Mouse (Mus musculus) stomach, postnatal 0 days (tissue): ENCODE data around the gene Aldh1a2. TPM values are rescaled to one million over a fixed set of nuclear protein-coding genes. Genes with fewer than 3 reads are reported as not detected.
A peak's percentile ranks its signal among the peaks of the same experiment; 100 is the strongest.

ENCODE experiments used
- ATAC-seq: fragments of 200-750 bp; cut with Nextera tagmentation; 2 replicates; pipeline ENCODE4 v1.8.0; 2017; ENCODE audit not compliant: low FRiP score, low TSS enrichment
- DNase-seq: peaks from one replicate; pipeline ENCODE4 v3.0.0-alpha.2; 2016; ENCODE audit warnings: low spot score
- H3K27ac ChIP-seq: fragments of 300-500 bp; sonication (generic); replicated peaks from 2 replicates; pipeline ENCODE4 v1.5.1; 2014; ENCODE audit warnings: mild to moderate bottlenecking, control low read depth
- H3K27me3 ChIP-seq: fragments of 300-500 bp; sonication (generic); 2 replicates; pipeline ENCODE4 v1.6.1; 2014; ENCODE audit warnings: low read length; ENCODE audit not compliant: control insufficient read depth, insufficient read depth
- H3K36me3 ChIP-seq: fragments of 300-500 bp; sonication (generic); 2 replicates; pipeline ENCODE4 v1.6.1; 2014; ENCODE audit warnings: low read length, mixed read lengths; ENCODE audit not compliant: control insufficient read depth, insufficient read depth
- H3K4me1 ChIP-seq: fragments of 300-500 bp; sonication (generic); replicated peaks from 2 replicates; pipeline ENCODE4 v1.6.1; 2014; ENCODE audit warnings: antibody characterized with exemption; ENCODE audit not compliant: control insufficient read depth, insufficient read depth
- H3K4me2 ChIP-seq: fragments of 300-500 bp; sonication (generic); replicated peaks from 2 replicates; pipeline ENCODE4 v1.6.1; 2014; ENCODE audit warnings: low read depth, mild to moderate bottlenecking, control low read depth, moderate library complexity
- H3K4me3 ChIP-seq: fragments of 300-500 bp; sonication (generic); 2 replicates; pipeline ENCODE4 v1.5.1; 2014; ENCODE audit warnings: low read depth, low read length, control low read depth
- H3K9ac ChIP-seq: fragments of 300-500 bp; sonication (generic); 2 replicates; pipeline ENCODE4 v1.6.1; 2014; ENCODE audit warnings: mild to moderate bottlenecking, low read length, control low read depth, mixed read lengths
- H3K9me3 ChIP-seq: fragments of 300-500 bp; sonication (generic); 2 replicates; pipeline ENCODE4 v1.6.1; 2016; ENCODE audit warnings: low read length; ENCODE audit not compliant: control insufficient read depth
- CTCF ChIP-seq: IDR thresholded peaks from 2 replicates; pipeline ENCODE4 v1.5.1; 2016; ENCODE audit warnings: antibody characterized with exemption, low read depth, mild to moderate bottlenecking, moderate library complexity
- EP300 ChIP-seq: optimal IDR thresholded peaks from 2 replicates; pipeline ENCODE3; 2016; ENCODE audit warnings: antibody characterized with exemption
- WGBS: fragments of 180-500 bp; shearing (Covaris S2); extraction: QIAGEN DNeasy Blood & Tissue Kit; methylation state at CpG from one replicate; pipeline ENCODE4 v1.1.7; 2014; 5-methylcytosine and 5-hydroxymethylcytosine counted together
- polyA plus RNA-seq: library from polyadenylated mRNA; unstranded; fragments of >200 nt; fragmentation: Nextera tagmentation; extraction: Ambion mirVana; gene quantifications from 2 replicates; pipeline ENCODE4 v1.2.1, GENCODE M21; 2015

Gene Aldh1a2
- polyA plus RNA-seq: 45.2 and 47.2 TPM in 2 replicates

DNA sequence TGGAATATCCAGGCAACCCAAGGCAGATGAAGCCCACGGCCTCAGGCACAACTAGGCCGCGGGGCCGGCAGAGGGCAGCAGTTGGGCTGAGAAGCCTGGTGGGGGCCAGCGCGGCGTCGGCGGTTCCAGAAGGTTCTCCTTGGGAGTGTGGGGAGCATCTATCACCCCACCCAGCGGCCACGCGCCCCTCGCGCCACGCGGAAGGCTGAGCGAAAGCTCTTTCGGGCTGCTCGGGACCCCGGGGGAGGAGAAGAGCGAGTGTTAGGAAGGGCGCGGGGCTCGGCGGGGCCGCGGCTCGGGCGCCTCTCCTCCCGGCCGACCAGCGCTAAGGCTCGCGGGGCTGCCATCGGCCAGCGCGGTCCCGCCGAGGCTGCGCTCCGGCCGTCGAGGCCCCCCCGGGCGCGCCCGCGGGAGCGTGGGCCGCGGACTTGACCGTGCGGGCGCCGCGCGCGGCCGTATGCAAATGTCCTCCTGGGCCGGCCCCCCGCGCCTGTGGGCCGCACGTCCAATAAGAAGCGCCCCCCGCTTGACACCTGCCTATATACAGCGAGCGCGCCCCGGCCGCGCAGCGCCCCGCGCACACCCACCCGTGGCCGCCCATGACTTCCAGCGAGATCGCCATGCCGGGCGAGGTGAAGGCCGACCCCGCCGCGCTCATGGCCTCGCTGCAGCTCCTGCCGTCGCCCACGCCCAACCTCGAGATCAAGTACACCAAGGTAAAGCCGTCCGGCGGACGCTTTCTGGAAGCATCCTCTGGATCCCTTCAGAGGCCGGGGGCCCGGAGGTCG is at the start of gene Aldh1a2:
Gene Aldh1a2, plus strand, starts transcription at position 542 of the 788 bp plus-strand sequence.
- Histone ChIP-seq H3K27ac (no peak within 1 kb of the TSS; the same call in 1 of the 2 replicates), H3K36me3 (no peaks in the 10 kb centered on the region), H3K4me1 (no peaks in the 10 kb centered on the region), H3K9ac (peak within 1 kb of the TSS; percentile 70), H3K27me3 (no peaks in the 10 kb centered on the region; the same call in 1 of the 2 replicates), H3K4me3 (peak within 1 kb of the TSS; percentile 53), H3K9me3 (no peaks in the 10 kb centered on the region), H3K4me2 (peak within 1 kb of the TSS; percentile 70)
- 2% methylated on average over 66 of the region's 97 CpGs for WGBS
- peak; percentile 81 for DNase-seq
- peak; percentile 89 for ATAC-seq
- TF ChIP-seq CTCF (peak; percentile 84), EP300 (no peak)

DNA sequence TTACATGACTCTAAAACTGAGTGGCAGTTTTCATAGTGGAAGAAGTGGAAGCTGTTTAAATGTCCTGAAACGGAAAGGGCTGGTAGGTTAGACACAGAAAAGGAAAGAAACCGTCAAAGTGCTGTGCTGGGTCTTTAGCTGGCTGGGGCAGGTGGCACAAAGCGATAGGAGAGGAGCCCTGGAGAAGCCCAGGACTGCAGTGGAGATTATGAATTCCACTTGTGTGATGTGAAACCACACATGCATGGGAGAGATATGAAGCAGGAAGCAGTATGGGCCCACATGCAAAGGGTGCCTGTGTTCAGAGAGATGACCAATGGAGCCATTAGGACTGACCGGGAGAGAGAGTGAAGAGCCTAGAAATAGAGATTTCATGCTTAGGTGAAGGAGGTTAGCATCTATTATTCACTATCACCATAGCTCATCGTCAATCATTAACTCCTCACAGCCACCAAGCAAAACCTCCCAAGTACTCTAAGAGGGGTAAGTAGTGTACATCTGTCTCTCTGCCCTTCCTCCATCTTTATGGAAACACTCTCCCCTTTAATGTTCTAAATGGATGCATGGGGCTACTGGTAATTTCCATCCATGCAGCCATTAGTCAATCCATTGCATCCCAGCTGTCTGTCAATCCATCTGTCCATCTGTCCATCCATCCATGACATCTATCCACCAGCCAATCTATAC is 49.4 kb upstream of the Aldh1a2 start:
- Histone ChIP-seq H3K27me3 (no peaks in the 10 kb centered on the region), H3K27ac (no peak overlapping the region), H3K4me3 (no peak overlapping the region), H3K4me2 (no peak overlapping the region), H3K36me3 (no peaks in the 10 kb centered on the region), H3K9ac (no peak overlapping the region), H3K4me1 (0 out of 2 replicates have a peak, but pooled peaks cover 6% of the 10 kb centered on the region), H3K9me3 (no peaks in the 10 kb centered on the region)
- no peak for DNase-seq
- ATAC-seq: no peak
- TF ChIP-seq EP300 (no peak), CTCF (no peak)
- WGBS: 88% methylated on average over 5 of the region's 5 CpGs

DNA sequence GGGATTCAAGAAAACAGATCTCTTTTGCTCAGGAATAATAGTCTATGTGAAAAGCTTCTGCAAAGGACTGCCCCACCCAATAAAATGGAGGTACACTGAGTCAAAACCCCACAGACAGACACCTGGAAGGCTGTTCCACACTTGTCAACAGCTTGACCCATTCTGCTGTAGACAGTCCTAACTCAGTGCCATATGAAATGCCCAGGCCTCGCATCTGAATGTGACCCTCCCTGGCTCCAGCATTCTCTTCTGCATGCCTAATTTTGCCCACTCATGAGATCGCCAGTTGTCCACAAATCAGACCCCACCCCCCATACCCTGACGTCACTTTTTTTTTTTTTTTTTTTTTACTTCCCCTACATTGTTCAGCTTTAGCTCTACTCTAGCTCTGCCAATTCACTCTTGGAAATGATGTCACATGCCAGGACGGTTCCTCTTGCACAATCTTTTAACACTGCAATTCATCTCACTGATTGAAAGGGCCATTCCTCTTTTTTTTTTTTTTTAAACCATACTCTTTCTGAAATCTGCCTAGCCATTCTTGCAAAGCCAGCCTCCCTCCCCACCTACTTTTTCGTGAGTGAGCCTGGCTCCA is 48.6 kb upstream of the Aldh1a2 start:
- ATAC-seq (peak; percentile 47; the same call in 1 of the 2 replicates), DNase-seq (no peak)
- TF ChIP-seq CTCF (no peak), EP300 (no peak)
- WGBS: 56% methylated on average over 5 of the region's 5 CpGs
- Histone ChIP-seq H3K4me2 (no peak overlapping the region), H3K9ac (no peak overlapping the region), H3K9me3 (no peaks in the 10 kb centered on the region), H3K4me3 (no peak overlapping the region), H3K27ac (no peak overlapping the region), H3K27me3 (no peaks in the 10 kb centered on the region), H3K36me3 (no peaks in the 10 kb centered on the region), H3K4me1 (0 out of 2 replicates have a peak, but pooled peaks cover 6% of the 10 kb centered on the region)

DNA sequence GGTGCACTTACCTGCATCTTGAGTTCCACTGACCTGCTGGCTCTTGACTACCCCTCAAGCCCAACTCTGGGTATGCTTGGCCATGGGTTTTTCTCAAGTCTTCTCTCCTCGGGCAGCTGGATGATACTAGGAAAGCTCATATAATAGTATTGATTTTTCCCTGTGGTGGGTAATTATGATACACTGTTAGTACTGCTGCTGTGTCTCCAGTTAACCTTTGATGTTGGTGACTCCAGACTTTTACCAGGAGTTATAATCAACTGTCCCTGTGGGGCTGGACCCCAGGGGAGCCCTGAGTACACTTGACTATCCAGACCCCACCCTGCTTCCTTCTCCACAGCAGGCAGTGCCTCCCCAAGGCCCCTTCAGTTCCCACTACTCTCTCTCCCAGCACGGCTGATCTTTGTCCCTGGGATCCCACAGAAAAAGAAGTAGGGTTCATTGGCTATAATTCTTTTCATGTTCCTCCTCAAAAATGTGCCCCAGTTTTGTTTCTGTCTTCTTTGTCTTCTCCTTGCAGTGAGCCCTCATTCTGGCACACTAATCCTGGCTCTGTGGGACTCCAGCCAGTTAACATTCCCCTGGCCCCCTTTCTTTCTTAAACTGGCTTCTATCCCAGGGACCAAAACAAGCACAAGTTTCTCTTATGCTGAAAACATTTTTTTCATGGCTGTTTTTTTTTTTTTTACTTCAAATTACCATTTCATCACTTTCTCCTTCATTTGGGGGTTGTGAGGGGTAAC is 47.9 kb upstream of the Aldh1a2 start:
- Histone ChIP-seq H3K9ac (no peak overlapping the region), H3K4me3 (no peak overlapping the region), H3K27ac (no peak overlapping the region), H3K27me3 (no peaks in the 10 kb centered on the region), H3K36me3 (no peaks in the 10 kb centered on the region), H3K4me2 (no peak overlapping the region), H3K4me1 (0 out of 2 replicates have a peak, but pooled peaks cover 6% of the 10 kb centered on the region), H3K9me3 (no peaks in the 10 kb centered on the region)
- WGBS: 39% methylated on average over 2 of the region's 2 CpGs
- ATAC-seq (no peak; the same call in 1 of the 2 replicates), DNase-seq (peak; percentile 8)
- TF ChIP-seq EP300 (no peak), CTCF (no peak)

DNA sequence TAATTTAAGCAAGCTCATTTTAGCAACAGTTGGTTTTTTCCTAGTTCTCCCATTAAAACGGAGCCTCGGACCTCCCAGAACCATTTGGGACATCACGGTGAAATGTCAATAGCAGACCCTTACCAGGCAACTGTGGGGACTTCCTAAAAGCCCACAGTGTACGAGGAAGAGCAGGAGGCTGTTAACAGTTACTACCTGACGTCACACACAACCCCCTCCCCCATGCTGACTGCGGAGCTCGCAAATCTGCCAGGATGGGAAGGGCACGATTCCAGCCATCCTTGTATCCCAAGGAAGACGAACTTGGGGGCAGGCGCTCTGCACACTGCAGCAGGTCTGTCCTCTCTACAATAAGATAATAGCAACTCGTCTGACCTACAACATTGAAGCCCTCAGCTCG is 47.1 kb upstream of the Aldh1a2 start, which contains the start of gene Aqp9:
Gene Aqp9, minus strand, starts transcription at position 172 of the 400 bp plus-strand sequence.
- H3K4me1 ChIP-seq: 0 out of 2 replicates have a peak, but pooled peaks cover 6% of the 10 kb centered on the region
- no peaks in the 10 kb centered on the region for H3K36me3 ChIP-seq
- TF ChIP-seq EP300 (no peak), CTCF (no peak)
- no peak within 1 kb of the TSS for H3K9ac ChIP-seq
- no peaks in the 10 kb centered on the region for H3K9me3 ChIP-seq
- H3K4me3 ChIP-seq: no peak within 1 kb of the TSS
- H3K27ac ChIP-seq: no peak within 1 kb of the TSS
- DNase-seq (peak; percentile 13), ATAC-seq (no peak)
- no peak within 1 kb of the TSS for H3K4me2 ChIP-seq
- H3K27me3 ChIP-seq: no peaks in the 10 kb centered on the region
- 36% methylated on average over 12 of the region's 12 CpGs for WGBS
